ENCODE assay signal across 7 mouse cellular contexts in the genomic region with DNA sequence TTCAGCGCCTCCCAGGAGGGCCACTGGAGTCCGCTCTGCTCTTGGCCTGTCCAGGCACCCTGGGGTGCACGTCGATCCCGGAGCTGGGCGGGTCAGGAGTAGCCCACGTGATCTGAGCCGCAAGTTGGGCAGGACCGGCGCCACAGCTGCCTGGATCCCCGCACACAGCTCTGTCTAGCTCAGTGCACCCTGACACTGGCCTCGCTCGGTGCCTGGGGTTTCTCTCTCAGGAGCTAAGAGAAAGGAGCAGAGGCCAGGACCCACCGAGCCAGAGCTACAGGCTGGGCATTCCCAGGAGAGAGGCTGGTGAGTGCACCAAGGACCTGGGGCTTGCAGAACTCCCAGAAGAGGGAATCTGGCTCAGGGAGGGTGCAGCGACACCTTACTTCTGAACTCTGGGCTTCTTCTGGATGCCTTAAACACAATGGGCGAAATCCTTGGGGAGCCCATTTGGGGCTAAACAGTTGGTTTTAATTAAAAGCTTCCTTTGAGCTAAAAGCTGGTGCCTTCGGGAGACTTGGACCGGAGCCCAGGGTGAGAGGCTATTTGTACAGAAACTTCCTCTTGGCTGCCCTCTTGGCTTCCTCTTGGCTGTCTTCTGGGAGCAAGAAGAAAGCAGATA. TPM values are rescaled to one million over a fixed set of nuclear protein-coding genes. Genes with fewer than 3 reads are reported as not detected.
DNase-seq lines count a peak whose midpoint lies in the region; ATAC-seq and TF ChIP-seq lines count a peak whose summit lies in the region.

TSS of gene Mlph (plus strand) at position 138 of the 622 bp plus-strand sequence.

- ATAC-seq in lung, embryonic 16.5 days (ENCODE audit: low read depth) = peak; percentile 73
- ATAC-seq in stomach, embryonic 15.5 days (ENCODE audit: insufficient read depth, low FRiP score, low read depth) = peak; percentile 57

- peak; percentile 48 for DNase-seq in adrenal gland, postnatal 25 days
- peak; percentile 29 to 40 for DNase-seq in heart, adult 9 months (ENCODE audit: low spot score in 2 of 2)
- peak; percentile 57 to 72 for DNase-seq in kidney, adult 8-10 months
- no peak for DNase-seq in left cerebral cortex, adult 8-10 months (ENCODE audit: low spot score in 2 of 2)

- H3K4me2 ChIP-seq in lung, embryonic 16.5 days (ENCODE audit: low read depth, low read length) = peak within 1 kb of the TSS; percentile 59
- H3K4me2 ChIP-seq in stomach, embryonic 15.5 days = peak within 1 kb of the TSS; percentile 53

- H3K27ac ChIP-seq in ES-Bruce4 (ENCODE audit: insufficient read depth, low read length) = no peak within 1 kb of the TSS
- peak within 1 kb of the TSS; percentile 77 for H3K27ac ChIP-seq in lung, embryonic 16.5 days (ENCODE audit: low read length)
- 0 out of 2 replicates have a peak within 1 kb of the TSS, but pooled peaks have one; percentile 27 for H3K27ac ChIP-seq in stomach, embryonic 15.5 days

- no peak for TF ChIP-seq CTCF in ES-Bruce4 (IDR thresholded peaks at IDR 0.05; ENCODE audit: low read depth, low read length)

- no peak for TF ChIP-seq EP300 in ES-Bruce4 (IDR thresholded peaks at IDR 0.05; ENCODE audit: insufficient read depth, low read depth, low read length)

- TF ChIP-seq POLR2A in ES-Bruce4 (IDR thresholded peaks at IDR 0.05; ENCODE audit: insufficient read depth, low read length) = no peak

- 5% methylated on average over 18 of the region's 18 CpGs for WGBS in lung, embryonic 16.5 days
- WGBS in stomach, embryonic 15.5 days = 13% methylated on average over 18 of the region's 18 CpGs

- no peaks in the 10 kb centered on the region for H3K4me1 ChIP-seq in ES-Bruce4 (ENCODE audit: control insufficient read depth, insufficient read depth, low read length)
- peaks cover 20% of the 10 kb centered on the region for H3K4me1 ChIP-seq in lung, embryonic 16.5 days (replicated peaks; ENCODE audit: control insufficient read depth, insufficient read depth, low read length)
- H3K4me1 ChIP-seq in stomach, embryonic 15.5 days = peaks cover 15% of the 10 kb centered on the region

- H3K9me3 ChIP-seq in ES-Bruce4 (replicated peaks; ENCODE audit: control insufficient read depth, insufficient read depth, low read length, poor library complexity, severe bottlenecking) = peaks cover 3% of the 10 kb centered on the region
- H3K9me3 ChIP-seq in lung, embryonic 16.5 days (ENCODE audit: control insufficient read depth, low read length) = peaks cover 7% of the 10 kb centered on the region
- H3K9me3 ChIP-seq in stomach, embryonic 15.5 days = no peaks in the 10 kb centered on the region

- 0 out of 2 replicates have a peak within 1 kb of the TSS, but pooled peaks have one; percentile 0 for H3K9ac ChIP-seq in ES-Bruce4 (ENCODE audit: low read depth, poor library complexity, severe bottlenecking)
- peak within 1 kb of the TSS; percentile 55 for H3K9ac ChIP-seq in lung, embryonic 16.5 days (ENCODE audit: low read length)
- H3K9ac ChIP-seq in stomach, embryonic 15.5 days = no peak within 1 kb of the TSS

- no peaks in the 10 kb centered on the region for H3K36me3 ChIP-seq in ES-Bruce4 (ENCODE audit: control insufficient read depth, insufficient read depth, low read length, poor library complexity, severe bottlenecking)
- no peaks in the 10 kb centered on the region for H3K36me3 ChIP-seq in lung, embryonic 16.5 days (ENCODE audit: control insufficient read depth, insufficient read depth, low read length)
- no peaks in the 10 kb centered on the region for H3K36me3 ChIP-seq in stomach, embryonic 15.5 days

- H3K27me3 ChIP-seq in ES-Bruce4 (ENCODE audit: control insufficient read depth, insufficient read depth, low read length, poor library complexity, severe bottlenecking) = no peaks in the 10 kb centered on the region
- H3K27me3 ChIP-seq in lung, embryonic 16.5 days (ENCODE audit: control insufficient read depth, insufficient read depth, low read depth, low read length) = no peaks in the 10 kb centered on the region; the same call in 1 of the 2 replicates
- 0 out of 2 replicates have a peak, but pooled peaks cover 9% of the 10 kb centered on the region for H3K27me3 ChIP-seq in stomach, embryonic 15.5 days (replicated peaks)

- H3K4me3 ChIP-seq in ES-Bruce4 (ENCODE audit: low read depth, low read length) = peak within 1 kb of the TSS; percentile 33
- H3K4me3 ChIP-seq in lung, embryonic 16.5 days (ENCODE audit: low read length) = peak within 1 kb of the TSS; percentile 41
- peak within 1 kb of the TSS; percentile 20 for H3K4me3 ChIP-seq in stomach, embryonic 15.5 days (replicated peaks)

RNA-seq across cellular contexts. Expression of gene Mlph, which starts in this region (rescaled TPM):
- 0.24 and 0.28 TPM in 2 replicates for polyA plus RNA-seq in ES-Bruce4 (2011; ENCODE audit: insufficient read depth, insufficient read length, low read depth, missing spikeins)
- total RNA-seq in adrenal gland, postnatal 25 days (2021) = 2.3 and 3.1 TPM in 2 replicates
- 1.5 and 2.0 TPM in 2 replicates for polyA plus RNA-seq in lung, embryonic 16.5 days (2015; fragmentation: Nextera tagmentation; extraction: Ambion mirVana)
- 1.8 and 2.3 TPM in 2 replicates for polyA plus RNA-seq in stomach, embryonic 15.5 days (2015; fragmentation: Nextera tagmentation; extraction: Ambion mirVana)
- 1 to 10 TPM; 1.8 to 4.0 (median 2.7) TPM for total RNA-seq in left cerebral cortex, adult 8-10 months (2022)

Comparison
In these comparisons a context has a peak if more than half of its experiments do, and no peak if none do; other contexts are left out.
1. DNase-seq: peak in adrenal gland, postnatal 25 days (single experiment), heart, adult 9 months (2 of 2) and kidney, adult 8-10 months (2 of 2); none in left cerebral cortex, adult 8-10 months (0 of 2).
2. Peak in every context shown above with its lines, with median percentiles within 50 percentile points of each other: H3K4me3 ChIP-seq.